Mouse (Mus musculus) mammary gland, adult 2 months (tissue): ENCODE measurements around the gene Mrpl35. TPM values are rescaled to one million over a fixed set of nuclear protein-coding genes. Genes with fewer than 3 reads are reported as not detected.

Experiments
- polyA plus RNA-seq: library from polyadenylated mRNA; depleted of rRNA; stranded (reverse); fragments of >200 nt; gene quantifications from 2 replicates; pipeline ENCODE4 v1.2.3, GENCODE M21; 2012; ENCODE audit warnings: low replicate concordance; rRNA removed

Gene Mrpl35
- polyA plus RNA-seq: 4.7 and 16.4 TPM in 2 replicates

DNA sequence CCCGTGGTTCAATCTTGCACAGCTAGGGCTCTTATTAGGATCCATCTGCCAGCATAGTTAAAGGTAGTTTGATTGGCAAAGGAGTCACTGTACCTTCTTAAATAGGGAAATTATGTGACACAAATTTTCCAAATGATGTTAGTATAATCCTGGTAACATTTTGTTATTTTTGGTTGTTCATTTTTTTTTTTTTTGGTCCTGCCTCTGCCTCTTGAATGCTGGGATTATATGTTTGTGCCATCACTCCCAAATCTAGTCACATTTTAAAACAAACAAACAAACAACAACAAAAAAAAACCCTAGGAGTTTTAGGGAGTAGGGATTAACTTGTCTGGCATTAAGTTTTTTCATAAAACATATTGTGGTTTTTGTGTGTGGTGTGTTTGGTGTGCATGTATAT lies at the start of gene Mrpl35:
Gene Mrpl35, minus strand, starts transcription at position 101 of the 400 bp plus-strand sequence.

DNA sequence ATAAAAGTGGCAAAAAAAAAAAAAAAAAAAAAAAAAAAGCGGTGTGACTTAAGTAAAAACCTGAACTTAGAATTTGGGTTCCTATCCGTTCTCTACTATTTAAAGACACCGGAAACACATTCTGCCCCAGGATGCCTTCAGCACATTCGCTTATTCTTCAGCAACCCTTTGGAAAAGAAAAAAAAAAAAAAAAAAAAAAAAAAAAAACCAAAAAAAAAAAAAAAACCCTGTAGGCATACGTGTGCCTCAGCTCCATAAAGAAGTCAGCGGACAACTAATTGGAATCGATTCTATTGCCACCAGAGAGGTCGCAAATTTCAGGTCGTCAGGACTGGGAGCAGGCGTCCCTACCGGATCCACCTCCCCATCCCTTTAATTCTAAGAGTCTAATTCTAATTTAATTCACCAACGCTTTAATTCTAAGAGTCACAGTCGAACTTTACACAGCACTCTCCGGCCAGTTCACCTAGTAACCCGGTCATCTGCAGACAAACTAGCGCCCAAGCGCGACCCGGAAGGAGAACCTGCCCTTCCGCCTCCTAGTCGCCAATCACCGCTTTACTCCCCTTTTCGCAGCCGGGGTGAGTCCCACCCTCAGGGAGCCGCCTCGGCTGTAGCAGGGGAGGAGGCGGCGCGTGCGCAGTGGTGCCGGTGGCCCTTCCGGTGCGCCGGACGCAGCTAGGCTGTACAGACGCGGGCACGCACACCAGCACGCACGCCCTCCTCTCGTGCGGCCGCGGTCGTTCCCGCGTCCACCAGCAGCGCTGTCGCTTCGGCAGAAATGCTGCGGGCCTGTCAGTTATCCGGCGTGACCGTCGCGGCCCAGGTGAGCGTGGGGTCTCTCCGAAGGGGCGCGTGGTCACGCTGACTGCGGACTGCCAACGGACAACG lies 4.2 kb upstream of the Mrpl35 start, which contains the start of gene Immt:
Gene Immt, plus strand, starts transcription at position 642 of the 891 bp plus-strand sequence.

Other genes with a start within 250 kb of the Mrpl35 start
- gene Kdm3a, start 194.0 kb downstream of the Mrpl35 start, polyA plus RNA-seq: 8.7 and 20.0 TPM in 2 replicates
- 1.8 and 9.1 TPM in 2 replicates for gene Reep1, start 119.4 kb downstream of the Mrpl35 start, polyA plus RNA-seq
- gene Immt, start 4.4 kb upstream of the Mrpl35 start, polyA plus RNA-seq: 50.8 and 91.5 TPM in 2 replicates
- 7.2 and 21.5 TPM in 2 replicates for gene Ptcd3, start 81.8 kb upstream of the Mrpl35 start, polyA plus RNA-seq
- 14.7 and 15.1 TPM in 2 replicates for gene Polr1a, start 82.1 kb upstream of the Mrpl35 start, polyA plus RNA-seq